Mouse (Mus musculus) lung, embryonic 16.5 days (tissue): ENCODE measurements around the gene Ndufb10. TPM values are rescaled to one million over a fixed set of nuclear protein-coding genes. Genes with fewer than 3 reads are reported as not detected.

Experiments
- ATAC-seq: fragments of 200-750 bp; cut with Nextera tagmentation; 2 replicates; pipeline ENCODE4 v1.8.0; 2017; ENCODE audit warnings: low read depth, mild to moderate bottlenecking, moderate library complexity
- H3K27ac ChIP-seq: fragments of 300-500 bp; sonication (generic); 2 replicates; pipeline ENCODE4 v1.5.1; 2014; ENCODE audit warnings: mild to moderate bottlenecking, control low read depth, low read length
- H3K27me3 ChIP-seq: fragments of 300-500 bp; sonication (generic); 2 replicates; pipeline ENCODE4 v1.6.1; 2014; ENCODE audit warnings: low read depth, low read length, mixed read lengths; ENCODE audit not compliant: control insufficient read depth, insufficient read depth
- H3K36me3 ChIP-seq: fragments of 300-500 bp; sonication (generic); 2 replicates; pipeline ENCODE4 v1.6.1; 2014; ENCODE audit warnings: low read length; ENCODE audit not compliant: control insufficient read depth, insufficient read depth
- H3K4me1 ChIP-seq: fragments of 300-500 bp; sonication (generic); replicated peaks from 2 replicates; pipeline ENCODE4 v1.6.1; 2014; ENCODE audit warnings: low read length, mixed read lengths; ENCODE audit not compliant: control insufficient read depth, insufficient read depth
- H3K4me2 ChIP-seq: fragments of 300-500 bp; sonication (generic); 2 replicates; pipeline ENCODE4 v1.6.1; 2014; ENCODE audit warnings: low read depth, low read length, control low read depth
- H3K4me3 ChIP-seq: fragments of 300-500 bp; sonication (generic); 2 replicates; pipeline ENCODE4 v1.5.1; 2014; ENCODE audit warnings: mild to moderate bottlenecking, low read length, control low read depth
- H3K9ac ChIP-seq: fragments of 300-500 bp; sonication (generic); 2 replicates; pipeline ENCODE4 v1.6.1; 2014; ENCODE audit warnings: low read length, control low read depth
- H3K9me3 ChIP-seq: fragments of 300-500 bp; sonication (generic); 2 replicates; pipeline ENCODE4 v1.6.1; 2016; ENCODE audit warnings: low read length; ENCODE audit not compliant: control insufficient read depth
- WGBS: fragments of 180-500 bp; shearing (Covaris S2); extraction: QIAGEN DNeasy Blood & Tissue Kit; methylation state at CpG from one replicate; pipeline ENCODE4 v1.1.7; 2014; 5-methylcytosine and 5-hydroxymethylcytosine counted together
- polyA plus RNA-seq: library from polyadenylated mRNA; unstranded; fragments of >200 nt; fragmentation: Nextera tagmentation; extraction: Ambion mirVana; gene quantifications from 2 replicates; pipeline ENCODE4 v1.2.1, GENCODE M21; 2015

The Ndufb10 gene
- 204 and 217 TPM in 2 replicates for polyA plus RNA-seq

GRCm38 (mm10) chr17:24724184-24724583 lies at the start of gene Ndufb10:
Gene Ndufb10 (minus strand): TSS chr17:24724478.
- Histone ChIP-seq H3K9me3 (no peaks in the 10 kb centered on the region), H3K4me1 (peaks cover 24% of the 10 kb centered on the region), H3K36me3 (peaks cover 12% of the 10 kb centered on the region), H3K27ac (peak within 1 kb of the TSS; percentile 84), H3K27me3 (no peaks in the 10 kb centered on the region), H3K4me2 (peak within 1 kb of the TSS; percentile 89), H3K9ac (peak within 1 kb of the TSS; percentile 94), H3K4me3 (peak within 1 kb of the TSS; percentile 93)
- under 1% methylated on average over 30 of the region's 30 CpGs for WGBS
- ATAC-seq = peak; percentile 79

GRCm38 (mm10) chr17:24773241-24773640 lies 49.0 kb upstream of the Ndufb10 start:
- H3K27ac ChIP-seq = no peak overlapping the region
- H3K4me2 ChIP-seq = no peak overlapping the region
- no peaks in the 10 kb centered on the region for H3K27me3 ChIP-seq
- no peak overlapping the region for H3K4me3 ChIP-seq
- H3K36me3 ChIP-seq = no peaks in the 10 kb centered on the region
- no peak for ATAC-seq
- 0 out of 2 replicates have a peak, but pooled peaks cover 3% of the 10 kb centered on the region for H3K9me3 ChIP-seq
- H3K9ac ChIP-seq = no peak overlapping the region
- 71% methylated on average over 5 of the region's 5 CpGs for WGBS
- no peaks in the 10 kb centered on the region for H3K4me1 ChIP-seq

GRCm38 (mm10) chr17:24769146-24769545 lies 44.9 kb upstream of the Ndufb10 start:
- H3K27ac ChIP-seq = no peak overlapping the region
- no peak overlapping the region for H3K9ac ChIP-seq
- peak; percentile 31; the same call in 1 of the 2 replicates for ATAC-seq
- WGBS = 34% methylated on average over 3 of the region's 3 CpGs
- H3K9me3 ChIP-seq = 0 out of 2 replicates have a peak, but pooled peaks cover 3% of the 10 kb centered on the region
- no peaks in the 10 kb centered on the region for H3K27me3 ChIP-seq
- H3K4me3 ChIP-seq = no peak overlapping the region
- H3K4me2 ChIP-seq = no peak overlapping the region
- no peaks in the 10 kb centered on the region for H3K36me3 ChIP-seq
- peaks cover 3% of the 10 kb centered on the region; the same call in 1 of the 2 replicates for H3K4me1 ChIP-seq

- Histone ChIP-seq H3K9me3 (no peaks in the 10 kb centered on the region), H3K36me3 (no peaks in the 10 kb centered on the region), H3K4me1 (peaks cover 3% of the 10 kb centered on the region; the same call in 1 of the 2 replicates), H3K4me2 (no peak overlapping the region), H3K4me3 (no peak overlapping the region), H3K9ac (no peak overlapping the region), H3K27ac (no peak overlapping the region), H3K27me3 (no peaks in the 10 kb centered on the region)
- WGBS = 17% methylated on average over 12 of the region's 12 CpGs
- ATAC-seq = no peak
Observed at GRCm38 (mm10) chr17:24766266-24766875, 42.1 kb upstream of the Ndufb10 start.

GRCm38 (mm10) chr17:24765016-24765905 lies 41.0 kb upstream of the Ndufb10 start:
- Histone ChIP-seq H3K27ac (no peak overlapping the region), H3K4me3 (no peak overlapping the region), H3K36me3 (no peaks in the 10 kb centered on the region), H3K4me1 (peaks cover 3% of the 10 kb centered on the region; the same call in 1 of the 2 replicates), H3K27me3 (no peaks in the 10 kb centered on the region), H3K4me2 (no peak overlapping the region; the same call in 1 of the 2 replicates), H3K9ac (no peak overlapping the region), H3K9me3 (no peaks in the 10 kb centered on the region)
- peak; percentile 44; the same call in 1 of the 2 replicates for ATAC-seq
- 42% methylated on average over 22 of the region's 22 CpGs for WGBS

- WGBS = 56% methylated on average over 5 of the region's 5 CpGs
- no peak overlapping the region for H3K4me3 ChIP-seq
- ATAC-seq = no peak
- H3K36me3 ChIP-seq = no peaks in the 10 kb centered on the region
- no peak overlapping the region for H3K9ac ChIP-seq
- H3K4me1 ChIP-seq = no peaks in the 10 kb centered on the region
- no peak overlapping the region for H3K27ac ChIP-seq
- H3K27me3 ChIP-seq = no peaks in the 10 kb centered on the region
- H3K4me2 ChIP-seq = no peak overlapping the region
- no peaks in the 10 kb centered on the region for H3K9me3 ChIP-seq
Observed at GRCm38 (mm10) chr17:24761121-24761520, 36.8 kb upstream of the Ndufb10 start.

- H3K4me1 ChIP-seq = 0 out of 2 replicates have a peak, but pooled peaks cover 3% of the 10 kb centered on the region
- H3K4me2 ChIP-seq = no peak overlapping the region
- H3K27ac ChIP-seq = no peak overlapping the region
- no peaks in the 10 kb centered on the region for H3K9me3 ChIP-seq
- ATAC-seq = no peak
- peaks cover 31% of the 10 kb centered on the region for H3K27me3 ChIP-seq
- H3K36me3 ChIP-seq = no peaks in the 10 kb centered on the region
- H3K4me3 ChIP-seq = no peak overlapping the region
- WGBS = 94% methylated on average over 1 of the region's 1 CpGs
- H3K9ac ChIP-seq = no peak overlapping the region
Observed at GRCm38 (mm10) chr17:24757394-24757793, 33.1 kb upstream of the Ndufb10 start.

- Histone ChIP-seq H3K4me2 (peak within 1 kb of the TSS; percentile 98), H3K4me1 (0 out of 2 replicates have a peak, but pooled peaks cover 3% of the 10 kb centered on the region), H3K9ac (peak within 1 kb of the TSS; percentile 58), H3K27me3 (peaks cover 55% of the 10 kb centered on the region), H3K27ac (no peak within 1 kb of the TSS), H3K36me3 (no peaks in the 10 kb centered on the region), H3K9me3 (no peaks in the 10 kb centered on the region), H3K4me3 (peak within 1 kb of the TSS; percentile 58)
- peak; percentile 95 for ATAC-seq
- under 1% methylated on average over 62 of the region's 82 CpGs for WGBS
Observed at GRCm38 (mm10) chr17:24752415-24753394, 28.4 kb upstream of the Ndufb10 start, which contains the start of gene Hs3st6. Gene Hs3st6 (plus strand): TSS chr17:24752988.
